Mouse (Mus musculus) cerebellum, adult 2 months (tissue): ENCODE results near the gene Immp2l. TPM values are rescaled to one million over a fixed set of nuclear protein-coding genes. Genes with fewer than 3 reads are reported as not detected.

Source experiments
- DNase-seq, 2 experiments: peaks; one replicate each; pipeline ENCODE4 v3.0.0; 2021
- H3K27ac ChIP-seq: fragments of 200-500 bp; 2 replicates; pipeline ENCODE4 v1.5.1; 2012; ENCODE audit warnings: low read length, control low read depth, inconsistent platforms; ENCODE audit not compliant: insufficient read depth
- H3K27me3 ChIP-seq: fragments of 200-500 bp; 2 replicates; pipeline ENCODE4 v1.6.1; 2012; ENCODE audit warnings: inconsistent platforms, mild to moderate bottlenecking, low read length, moderate library complexity; ENCODE audit not compliant: control insufficient read depth, insufficient read depth
- H3K4me1 ChIP-seq: fragments of 200-500 bp; 2 replicates; pipeline ENCODE4 v1.6.1; 2011; ENCODE audit warnings: low read length; ENCODE audit not compliant: control insufficient read depth, insufficient read depth
- H3K4me3 ChIP-seq: fragments of 200-500 bp; replicated peaks from 2 replicates; pipeline ENCODE3; 2011; ENCODE audit warnings: mild to moderate bottlenecking, low read depth, low read length, control low read depth; ENCODE audit not compliant: insufficient read depth
- CTCF ChIP-seq: fragments of 200-500 bp; IDR thresholded peaks from 2 replicates; pipeline ENCODE4 v1.5.1; 2011; ENCODE audit warnings: low read depth, mild to moderate bottlenecking, control low read depth, low read length, moderate library complexity, borderline replicate concordance; ENCODE audit not compliant: insufficient read depth
- POLR2A ChIP-seq: fragments of 200-500 bp; IDR thresholded peaks from 2 replicates; pipeline ENCODE4 v1.6.1; 2011; ENCODE audit warnings: low read length, control low read depth, borderline replicate concordance; ENCODE audit not compliant: insufficient read depth
- WGBS: fragments of 180-500 bp; shearing (Covaris S2); methylation state at CpG from one replicate; pipeline ENCODE4 v1.1.7; 2018; 5-methylcytosine and 5-hydroxymethylcytosine counted together
- polyA plus RNA-seq: library from polyadenylated mRNA; depleted of rRNA; stranded (reverse); fragments of >200 nt; gene quantifications from 2 replicates; pipeline ENCODE4 v1.2.3, GENCODE M21; 2012

The Immp2l gene
- polyA plus RNA-seq, 1 experiment: 11.4 TPM

DNA sequence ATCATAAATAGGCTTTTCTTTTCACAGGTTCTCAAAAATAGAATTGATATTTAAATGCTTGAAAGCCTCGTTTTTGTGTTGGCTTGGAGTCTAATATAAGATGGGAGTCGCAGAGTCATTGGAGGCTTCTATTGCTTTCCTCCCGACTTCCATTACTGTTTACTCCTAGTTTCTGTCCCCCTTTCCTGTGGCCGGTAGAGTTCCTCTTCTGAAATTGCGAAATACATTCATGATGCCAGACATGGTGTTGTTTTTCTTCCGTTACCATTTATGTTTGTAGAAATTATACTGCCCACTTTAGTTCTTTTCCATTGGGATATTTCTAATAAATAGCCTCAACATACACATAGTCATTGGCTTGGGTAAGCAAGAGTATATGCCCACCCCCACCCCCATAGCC is 289.5 kb downstream of the Immp2l start:
- Histone ChIP-seq H3K4me3 (no peak overlapping the region), H3K4me1 (no peaks in the 10 kb centered on the region), H3K27me3 (no peaks in the 10 kb centered on the region), H3K27ac (no peak overlapping the region)
- TF ChIP-seq POLR2A: no peak
- no peak for TF ChIP-seq CTCF
- 92% methylated on average over 6 of the region's 6 CpGs for WGBS
- DNase-seq: no peak

DNA sequence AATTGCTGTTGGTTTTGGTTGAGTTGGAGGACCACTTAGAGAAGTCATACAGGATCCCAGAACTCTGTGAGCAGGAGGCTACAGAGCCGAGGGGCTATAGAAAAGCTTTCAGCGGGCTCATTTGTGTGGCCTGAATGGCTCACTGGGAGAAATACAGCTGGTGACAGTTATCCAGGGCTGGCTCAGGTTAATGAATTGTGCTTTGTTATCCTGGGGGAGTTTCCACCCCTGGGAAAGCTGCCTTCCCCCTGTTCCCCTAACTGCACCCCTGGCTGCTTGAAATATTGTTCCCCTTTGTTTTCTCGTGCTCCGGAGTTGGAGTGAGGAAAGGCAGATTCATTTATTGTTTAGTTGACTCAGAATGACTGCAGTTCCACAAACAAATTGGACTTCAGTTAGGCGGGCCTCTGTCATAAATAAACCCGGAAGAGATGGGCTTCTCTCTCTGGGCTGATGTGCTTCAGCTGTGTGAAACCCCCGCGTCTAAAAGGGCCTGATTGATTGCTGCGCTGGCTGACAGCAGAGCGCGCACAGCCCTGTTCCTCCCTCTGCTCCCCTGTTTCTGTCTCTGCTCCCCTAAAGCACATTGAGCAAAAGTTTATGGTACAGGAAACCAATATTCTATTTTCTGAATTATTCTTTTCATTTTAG is 291.0 kb downstream of the Immp2l start:
- TF ChIP-seq POLR2A (no peak), CTCF (no peak)
- 58% methylated on average over 11 of the region's 11 CpGs for WGBS
- Histone ChIP-seq H3K27me3 (no peaks in the 10 kb centered on the region), H3K4me3 (no peak overlapping the region), H3K27ac (no peak overlapping the region), H3K4me1 (no peaks in the 10 kb centered on the region)
- DNase-seq: no peak

DNA sequence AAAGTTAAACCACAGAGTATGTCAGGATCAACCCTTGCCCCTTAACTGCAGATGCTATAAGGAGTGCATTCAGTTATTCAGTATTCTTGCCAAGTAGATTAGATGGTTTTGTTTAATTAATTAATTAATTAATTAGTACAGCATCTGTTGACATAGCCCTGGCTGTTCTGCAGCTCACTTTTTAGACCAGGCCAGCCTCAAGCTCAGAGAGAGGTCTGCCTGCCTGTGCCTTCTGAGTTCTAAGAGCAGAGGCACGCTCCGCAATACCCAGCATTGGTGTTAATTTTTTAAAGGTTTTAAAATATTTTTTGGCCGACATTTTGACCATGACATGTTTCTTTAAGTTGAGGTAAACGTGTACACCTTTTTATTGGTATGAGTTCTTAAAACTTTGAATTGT is 292.0 kb downstream of the Immp2l start:
- no peaks in the 10 kb centered on the region for H3K27me3 ChIP-seq
- no peak for TF ChIP-seq POLR2A
- TF ChIP-seq CTCF: no peak
- WGBS: 93% methylated on average over 4 of the region's 4 CpGs
- H3K4me3 ChIP-seq: no peak overlapping the region
- DNase-seq: no peak
- H3K27ac ChIP-seq: no peak overlapping the region
- H3K4me1 ChIP-seq: no peaks in the 10 kb centered on the region

DNA sequence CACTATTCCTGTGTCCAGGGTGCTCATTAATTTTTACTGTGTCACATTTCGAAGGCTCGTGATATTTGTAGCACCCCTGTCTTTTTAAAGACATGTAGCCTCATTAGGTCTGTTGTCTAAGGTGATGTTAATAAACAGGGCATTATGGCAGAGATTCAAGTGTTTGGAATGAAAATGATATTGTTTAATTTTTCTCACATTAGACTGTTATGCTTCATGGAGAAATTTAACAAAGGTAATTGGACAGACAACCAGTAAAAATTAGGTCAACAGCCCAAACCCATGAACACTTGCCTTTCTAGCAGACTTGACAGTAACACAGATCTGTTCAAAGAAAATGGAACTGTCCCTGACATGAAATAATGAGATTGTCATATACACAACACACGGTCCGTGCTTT is 292.5 kb downstream of the Immp2l start:
- Histone ChIP-seq H3K4me3 (no peak overlapping the region), H3K27ac (no peak overlapping the region), H3K27me3 (no peaks in the 10 kb centered on the region), H3K4me1 (no peaks in the 10 kb centered on the region)
- DNase-seq: no peak
- WGBS: 92% methylated on average over 4 of the region's 4 CpGs
- TF ChIP-seq POLR2A (no peak), CTCF (no peak)

DNA sequence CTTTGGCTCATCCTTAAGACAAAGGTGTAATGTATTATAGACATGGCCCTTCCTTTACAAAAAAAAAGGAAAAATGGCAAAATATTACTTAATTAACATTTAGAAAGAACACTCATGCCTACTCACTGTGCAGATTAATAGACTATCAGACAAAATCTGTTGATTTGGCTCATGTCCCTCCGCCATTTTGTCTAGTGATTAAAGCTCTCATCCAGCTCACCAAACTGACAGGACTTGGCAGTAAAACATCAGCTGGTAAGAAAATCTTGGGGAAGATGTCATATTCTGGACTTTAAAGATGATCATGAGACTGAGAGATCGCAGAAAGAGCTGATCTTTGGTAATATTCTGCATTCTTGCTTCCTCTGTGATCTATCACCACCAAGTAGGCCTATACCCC is 293.5 kb downstream of the Immp2l start:
- DNase-seq: no peak
- no peak for TF ChIP-seq CTCF
- H3K4me1 ChIP-seq: no peaks in the 10 kb centered on the region
- WGBS: 63% methylated on average over 2 of the region's 2 CpGs
- H3K4me3 ChIP-seq: no peak overlapping the region
- no peaks in the 10 kb centered on the region for H3K27me3 ChIP-seq
- no peak overlapping the region for H3K27ac ChIP-seq

DNA sequence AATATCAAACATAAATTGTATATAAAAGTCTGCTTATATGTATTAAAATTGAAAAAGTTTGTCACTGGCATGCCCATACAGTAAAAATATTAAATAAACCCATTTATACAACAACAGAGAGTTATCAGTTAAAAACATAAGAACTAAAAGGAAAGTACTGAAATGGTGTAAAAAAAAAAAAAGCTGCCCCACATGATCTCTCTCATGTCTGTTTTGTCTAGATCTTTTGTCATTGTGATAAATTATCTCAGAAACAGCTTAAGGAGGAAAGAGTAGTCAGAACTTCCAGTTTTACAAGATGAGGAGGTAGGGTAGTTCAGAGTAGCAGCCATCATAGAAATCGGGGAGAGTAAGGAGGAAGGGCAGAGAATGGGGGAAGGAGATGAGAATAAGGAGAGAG is 298.1 kb downstream of the Immp2l start:
- TF ChIP-seq POLR2A: no peak
- no peak for TF ChIP-seq CTCF
- no peak for DNase-seq
- Histone ChIP-seq H3K27ac (no peak overlapping the region), H3K27me3 (no peaks in the 10 kb centered on the region), H3K4me3 (no peak overlapping the region), H3K4me1 (no peaks in the 10 kb centered on the region)
- 82% methylated on average over 1 of the region's 1 CpGs for WGBS

DNA sequence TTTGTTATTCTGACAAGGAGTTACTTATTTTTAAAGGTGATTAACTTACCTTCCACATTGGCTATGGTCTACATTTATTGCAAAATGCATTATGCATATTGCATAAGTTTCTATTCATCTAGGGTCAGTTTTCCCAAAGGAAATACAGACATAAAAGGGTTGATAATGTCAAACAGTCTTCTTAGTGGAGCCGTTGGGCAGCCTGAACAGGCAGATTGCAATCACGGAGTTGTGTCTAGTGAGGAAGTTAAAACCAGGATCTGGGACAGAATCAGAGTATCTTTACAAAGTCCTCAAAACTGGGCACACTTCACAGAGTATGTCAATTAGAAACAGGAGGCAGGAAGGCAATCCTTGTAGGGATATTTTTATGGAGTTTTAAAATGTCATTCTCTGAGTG is 300.5 kb downstream of the Immp2l start:
- 80% methylated on average over 2 of the region's 2 CpGs for WGBS
- no peak for DNase-seq
- no peak for TF ChIP-seq POLR2A

DNA sequence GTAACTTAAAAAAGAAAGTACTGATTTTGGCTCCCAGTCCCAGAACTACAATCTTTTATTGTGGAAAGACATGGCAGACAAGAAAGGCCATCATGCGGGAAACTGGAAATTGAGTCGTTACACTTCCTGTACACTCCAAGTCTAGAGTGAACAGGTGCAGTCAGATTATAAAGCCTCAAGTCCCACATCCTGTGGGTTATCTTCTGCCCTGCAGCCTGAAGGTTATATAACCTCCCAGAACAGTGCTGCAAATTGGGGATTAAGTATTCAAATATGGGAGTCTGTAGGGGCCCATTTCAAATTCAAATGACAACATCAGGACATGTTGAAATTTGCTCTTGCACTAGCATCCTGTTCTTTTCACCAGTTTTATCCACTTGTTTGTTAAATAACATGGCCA is 301.9 kb downstream of the Immp2l start:
- Histone ChIP-seq H3K27ac (no peak overlapping the region), H3K4me3 (no peak overlapping the region), H3K27me3 (no peaks in the 10 kb centered on the region), H3K4me1 (no peaks in the 10 kb centered on the region)
- no peak for DNase-seq
- TF ChIP-seq CTCF: no peak
- TF ChIP-seq POLR2A: no peak
- 81% methylated on average over 2 of the region's 2 CpGs for WGBS

More for the DNA sequence above, 300.5 kb downstream of the Immp2l start:
- no peaks in the 10 kb centered on the region for H3K27me3 ChIP-seq
- H3K27ac ChIP-seq: no peak overlapping the region
- H3K4me3 ChIP-seq: no peak overlapping the region
- no peaks in the 10 kb centered on the region for H3K4me1 ChIP-seq

DNA sequence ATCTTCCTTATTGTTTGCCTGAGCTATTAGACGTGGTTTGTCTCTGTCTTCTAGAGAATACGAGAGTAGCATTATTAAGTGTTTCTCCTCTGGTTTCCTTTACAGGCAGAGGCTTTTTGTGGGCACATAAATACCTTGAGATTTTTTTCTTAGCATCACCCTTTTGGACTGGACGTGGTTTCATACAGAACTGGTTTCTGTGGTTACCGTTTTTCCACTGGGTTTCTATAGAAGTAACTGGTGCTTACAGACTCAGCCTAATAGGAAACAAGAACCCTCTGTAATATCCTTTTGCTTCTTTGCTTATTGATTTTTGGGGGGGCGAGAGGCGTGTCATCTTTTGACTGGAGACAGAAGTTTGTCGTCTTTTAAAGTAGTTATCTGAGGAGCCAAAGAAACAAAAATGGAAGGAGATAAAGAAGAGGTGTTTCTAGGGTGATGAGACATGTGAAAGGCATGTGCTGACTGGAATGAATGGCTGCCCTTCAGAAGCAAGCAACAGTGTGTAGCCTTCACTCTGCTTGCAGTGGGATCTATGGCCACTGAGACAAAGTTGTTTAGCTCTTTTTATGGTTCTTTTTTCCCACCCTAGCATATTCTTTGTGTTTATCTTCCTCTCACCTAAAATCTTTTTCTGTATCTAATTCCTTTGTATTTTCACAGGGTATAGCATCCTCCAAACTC is 307.2 kb downstream of the Immp2l start:
- 70% methylated on average over 7 of the region's 7 CpGs for WGBS
- no peaks in the 10 kb centered on the region for H3K27me3 ChIP-seq
- TF ChIP-seq POLR2A (no peak), CTCF (no peak)
- H3K27ac ChIP-seq: no peak overlapping the region
- H3K4me1 ChIP-seq: no peaks in the 10 kb centered on the region
- H3K4me3 ChIP-seq: no peak overlapping the region
- DNase-seq: no peak
